Mouse (Mus musculus) E14TG2a.4 (cell line): ENCODE results near the gene Gpr141.

Experiments
- CTCF ChIP-seq: conservative IDR thresholded peaks from 2 replicates; pipeline ENCODE4 v1.5.1; 2014; ENCODE audit warnings: low read length
- NANOG ChIP-seq: IDR thresholded peaks from 2 replicates; pipeline ENCODE4 v1.6.1; 2014; ENCODE audit warnings: borderline replicate concordance, low read length, mixed read lengths
- POU5F1 ChIP-seq: IDR thresholded peaks from 2 replicates; pipeline ENCODE4 v1.6.1; 2014; ENCODE audit warnings: low read length, borderline replicate concordance

DNA sequence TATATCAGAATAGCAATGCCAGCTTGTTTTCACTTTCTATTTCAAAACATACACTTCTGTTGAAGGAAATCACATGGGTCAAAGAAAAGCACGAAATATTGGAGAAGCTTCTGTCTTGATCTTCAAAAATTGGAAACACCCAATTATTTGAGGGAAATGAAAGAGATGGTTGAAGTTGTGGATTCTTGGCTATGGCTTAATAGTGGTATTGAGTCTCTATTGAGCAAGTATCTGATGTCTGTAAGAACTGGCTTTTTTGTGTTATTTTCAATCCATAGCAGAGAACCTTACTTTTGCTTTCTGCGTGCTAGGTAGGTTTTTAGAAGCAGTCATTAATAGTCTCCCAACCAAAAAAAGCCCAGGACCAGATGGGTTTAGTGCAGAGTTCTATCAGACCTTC is 19.4 kb upstream of the Gpr141 start:
- TF ChIP-seq CTCF (no peak), POU5F1 (no peak), NANOG (no peak)
